Mouse (Mus musculus) liver, postnatal 0 days (tissue): ENCODE measurements around the gene Hist2h3c1. TPM values are rescaled to one million over a fixed set of nuclear protein-coding genes. Genes with fewer than 3 reads are reported as not detected.

Experiments
- ATAC-seq: fragments of 200-750 bp; cut with Nextera tagmentation; 2 replicates; pipeline ENCODE4 v1.8.0; 2017; ENCODE audit warnings: mild to moderate bottlenecking, moderate library complexity
- DNase-seq: peaks from one replicate; pipeline ENCODE4 v3.0.0-alpha.2; 2016
- H3K27ac ChIP-seq: fragments of 300-500 bp; sonication (generic); 2 replicates; pipeline ENCODE4 v1.5.1; 2014; ENCODE audit warnings: antibody characterized with exemption, moderate library complexity, mild to moderate bottlenecking, low read depth
- H3K27me3 ChIP-seq: fragments of 300-500 bp; sonication (generic); 2 replicates; pipeline ENCODE4 v1.6.1; 2014; ENCODE audit warnings: low read length, control low read depth, mixed read lengths; ENCODE audit not compliant: insufficient read depth
- H3K36me3 ChIP-seq: fragments of 300-500 bp; sonication (generic); replicated peaks from 2 replicates; pipeline ENCODE4 v1.6.1; 2014; ENCODE audit warnings: mild to moderate bottlenecking, control low read depth, low read length, moderate library complexity, mixed read lengths; ENCODE audit not compliant: insufficient read depth
- H3K4me1 ChIP-seq: fragments of 300-500 bp; sonication (generic); 2 replicates; pipeline ENCODE4 v1.6.1; 2014; ENCODE audit warnings: antibody characterized with exemption, mild to moderate bottlenecking, control low read depth; ENCODE audit not compliant: insufficient read depth
- H3K4me2 ChIP-seq: fragments of 300-500 bp; sonication (generic); 2 replicates; pipeline ENCODE4 v1.6.1; 2014; ENCODE audit warnings: low read depth, mild to moderate bottlenecking, low read length, moderate library complexity, mixed read lengths
- H3K4me3 ChIP-seq: fragments of 300-500 bp; sonication (generic); 2 replicates; pipeline ENCODE4 v1.5.1; 2014; ENCODE audit warnings: low read depth, low read length
- H3K9ac ChIP-seq: fragments of 300-500 bp; sonication (generic); replicated peaks from 2 replicates; pipeline ENCODE4 v1.6.1; 2014; ENCODE audit warnings: mild to moderate bottlenecking, moderate library complexity
- H3K9me3 ChIP-seq: fragments of 300-500 bp; sonication (generic); 2 replicates; pipeline ENCODE4 v1.6.1; 2016; ENCODE audit warnings: mild to moderate bottlenecking, control low read depth, low read length, mixed read lengths
- CTCF ChIP-seq: sonication (generic); IDR thresholded peaks from 2 replicates; pipeline ENCODE4 v1.5.1; 2016; ENCODE audit warnings: antibody characterized with exemption, low read depth
- EP300 ChIP-seq: IDR thresholded peaks from 2 replicates; pipeline ENCODE4 v1.6.1; 2016; ENCODE audit warnings: antibody characterized with exemption, low read depth, mild to moderate bottlenecking
- WGBS: fragments of 180-500 bp; shearing (Covaris S2); extraction: QIAGEN DNeasy Blood & Tissue Kit; methylation state at CpG from one replicate; pipeline ENCODE4 v1.1.7; 2014; ENCODE audit not compliant: insufficient replicate concordance; 5-methylcytosine and 5-hydroxymethylcytosine counted together
- polyA plus RNA-seq: library from polyadenylated mRNA; unstranded; fragments of >200 nt; fragmentation: Nextera tagmentation; extraction: Ambion mirVana; gene quantifications from 2 replicates; pipeline ENCODE4 v1.2.1, GENCODE M21; 2015

Gene Hist2h3c1
- polyA plus RNA-seq, 1 experiment from 2014 or later = 1.5 TPM

- Histone ChIP-seq H3K4me2 (peak overlapping the region; percentile 36), H3K27me3 (no peaks in the 10 kb centered on the region), H3K9me3 (no peaks in the 10 kb centered on the region), H3K36me3 (no peaks in the 10 kb centered on the region), H3K27ac (peak overlapping the region; percentile 69), H3K4me3 (no peak overlapping the region), H3K9ac (peak overlapping the region; percentile 36; the same call in 1 of the 2 replicates), H3K4me1 (peaks cover 17% of the 10 kb centered on the region)
- TF ChIP-seq EP300 (peak; percentile 79; the same call in 1 of the 2 replicates), CTCF (no peak)
- WGBS = 44% methylated on average over 10 of the region's 10 CpGs
- DNase-seq = peak; percentile 47
- ATAC-seq = peak; percentile 83
Observed at GRCm38 (mm10) chr3:96254683-96255355, 8.3 kb downstream of the Hist2h3c1 start.

DNA sequence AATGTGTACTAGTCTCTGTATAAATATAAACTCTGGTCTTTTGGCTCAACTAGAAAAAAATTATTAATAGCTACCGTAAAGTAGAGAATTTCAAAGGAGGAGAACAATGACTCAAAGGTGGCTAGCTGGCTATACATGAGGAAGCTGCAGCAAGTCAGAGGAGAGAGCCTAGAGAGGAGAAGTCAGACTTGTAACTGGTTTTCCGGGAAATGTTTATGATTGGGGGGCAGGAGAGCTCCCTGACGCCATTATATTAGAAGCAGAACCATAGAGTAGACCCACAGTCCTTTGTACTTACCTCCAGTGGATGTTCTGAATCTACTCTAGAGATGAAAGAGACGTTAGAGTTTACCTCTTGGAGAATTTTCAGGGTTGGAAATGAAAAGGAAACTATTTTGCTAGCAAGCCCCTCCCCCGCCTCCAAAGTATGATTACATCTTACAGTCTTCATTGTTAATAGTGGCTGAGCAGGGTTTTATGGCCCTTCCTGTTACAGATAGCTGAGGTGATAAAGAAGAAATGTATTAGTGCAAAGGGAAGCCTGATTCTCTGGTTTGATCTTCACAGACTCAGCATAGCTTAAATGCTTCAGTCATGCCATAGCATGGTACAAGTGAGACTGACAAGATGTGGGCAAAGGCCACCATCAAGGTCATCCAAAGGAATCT is 9.6 kb downstream of the Hist2h3c1 start:
- Histone ChIP-seq H3K4me3 (no peak overlapping the region), H3K9me3 (no peaks in the 10 kb centered on the region), H3K9ac (no peak overlapping the region), H3K27ac (no peak overlapping the region), H3K4me2 (no peak overlapping the region), H3K36me3 (no peaks in the 10 kb centered on the region), H3K27me3 (no peaks in the 10 kb centered on the region), H3K4me1 (peaks cover 10% of the 10 kb centered on the region)
- 58% methylated on average over 5 of the region's 5 CpGs for WGBS
- no peak for ATAC-seq
- no peak for TF ChIP-seq CTCF
- no peak for TF ChIP-seq EP300
- DNase-seq = no peak

DNA sequence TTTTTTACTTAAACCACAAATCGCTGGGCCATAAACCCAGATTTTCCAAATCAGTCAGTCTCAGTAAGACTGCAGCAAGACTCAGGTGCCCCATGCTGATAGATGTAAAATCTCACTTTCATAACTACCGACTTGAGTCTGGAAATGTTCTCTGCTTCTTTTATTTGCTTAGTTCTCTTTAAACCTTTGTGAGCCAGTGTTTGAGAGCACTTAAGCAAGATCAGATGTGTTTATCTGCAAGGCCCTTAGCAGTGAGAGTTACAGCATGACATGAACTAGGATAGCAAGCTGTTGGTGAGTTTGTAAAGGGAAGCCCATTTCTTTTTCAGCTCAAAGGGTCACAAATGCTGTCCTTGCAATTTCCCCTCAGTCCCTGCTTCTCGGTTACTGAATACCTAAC is 10.7 kb downstream of the Hist2h3c1 start:
- H3K9ac ChIP-seq = no peak overlapping the region
- H3K27me3 ChIP-seq = no peaks in the 10 kb centered on the region
- no peak overlapping the region for H3K27ac ChIP-seq
- no peak overlapping the region for H3K4me2 ChIP-seq
- DNase-seq (no peak), ATAC-seq (no peak)
- TF ChIP-seq CTCF (no peak), EP300 (no peak)
- no peak overlapping the region for H3K4me3 ChIP-seq
- H3K36me3 ChIP-seq = no peaks in the 10 kb centered on the region
- H3K4me1 ChIP-seq = peaks cover 14% of the 10 kb centered on the region
- WGBS = 73% methylated on average over 3 of the region's 3 CpGs
- no peaks in the 10 kb centered on the region for H3K9me3 ChIP-seq

DNA sequence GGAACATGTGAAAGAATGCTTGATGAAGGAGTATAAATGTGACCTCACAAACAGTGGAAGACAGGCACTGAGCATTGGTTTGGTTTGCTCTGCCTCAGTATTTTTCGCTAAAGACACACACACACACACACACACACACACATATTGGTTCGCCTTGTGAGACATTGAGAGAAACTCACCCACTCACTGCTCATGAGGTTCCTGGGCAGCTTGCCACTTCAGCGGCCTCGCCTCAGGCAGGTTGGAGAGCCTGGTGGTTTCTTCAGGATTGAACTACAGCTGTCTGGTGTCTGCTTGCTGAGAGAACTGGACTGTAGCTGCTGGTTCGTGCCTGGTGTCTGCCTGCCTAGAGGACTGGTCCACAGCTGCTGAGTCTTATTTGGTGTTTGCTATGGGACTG is 13.7 kb downstream of the Hist2h3c1 start:
- Histone ChIP-seq H3K9me3 (no peaks in the 10 kb centered on the region), H3K9ac (no peak overlapping the region), H3K4me2 (no peak overlapping the region), H3K4me1 (peaks cover 26% of the 10 kb centered on the region), H3K27me3 (no peaks in the 10 kb centered on the region), H3K27ac (no peak overlapping the region), H3K4me3 (no peak overlapping the region), H3K36me3 (no peaks in the 10 kb centered on the region)
- no peak for DNase-seq
- TF ChIP-seq CTCF (no peak), EP300 (no peak)
- 87% methylated on average over 5 of the region's 5 CpGs for WGBS
- ATAC-seq = no peak

GRCm38 (mm10) chr3:96261623-96262022 is 15.1 kb downstream of the Hist2h3c1 start:
- no peak for DNase-seq
- H3K4me1 ChIP-seq = peaks cover 26% of the 10 kb centered on the region
- peak overlapping the region; percentile 91; the same call in 1 of the 2 replicates for H3K9ac ChIP-seq
- H3K27ac ChIP-seq = peak overlapping the region; percentile 99
- H3K9me3 ChIP-seq = no peaks in the 10 kb centered on the region
- TF ChIP-seq CTCF (no peak), EP300 (no peak)
- WGBS = 65% methylated on average over 3 of the region's 3 CpGs
- H3K36me3 ChIP-seq = no peaks in the 10 kb centered on the region
- H3K27me3 ChIP-seq = no peaks in the 10 kb centered on the region
- H3K4me2 ChIP-seq = peak overlapping the region; percentile 82
- ATAC-seq = no peak
- H3K4me3 ChIP-seq = peak overlapping the region; percentile 70

DNA sequence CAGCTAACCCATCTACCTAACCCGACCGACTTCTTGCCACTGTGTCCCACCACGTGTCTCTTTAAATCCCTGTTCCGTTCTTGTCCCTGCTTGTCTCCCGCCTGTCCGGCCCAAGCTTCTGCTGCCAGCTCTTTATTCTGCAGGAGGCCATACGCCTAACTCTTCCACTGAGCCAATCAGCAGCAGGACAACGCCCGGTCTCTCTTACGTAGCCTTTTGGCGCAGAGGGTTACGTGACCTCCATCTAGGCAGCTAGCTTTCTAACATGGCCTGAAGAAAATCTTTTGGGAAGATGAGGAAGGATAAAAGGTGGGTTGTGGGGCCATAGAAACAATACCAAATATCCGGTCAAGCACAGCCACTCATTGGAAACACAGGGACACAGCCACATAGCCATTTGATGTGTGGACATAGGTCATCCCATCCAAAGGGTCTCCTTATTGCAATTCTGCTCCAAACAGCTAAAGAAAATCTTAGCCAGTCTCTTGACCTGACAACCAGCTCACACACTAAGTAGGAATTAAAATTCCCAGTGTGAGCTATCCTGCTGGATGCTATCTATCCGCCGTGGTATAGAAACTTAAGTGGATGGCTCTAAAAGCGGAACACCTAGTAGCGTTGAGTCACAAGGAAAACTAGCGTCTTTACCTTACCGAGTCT is 15.9 kb downstream of the Hist2h3c1 start:
- peak overlapping the region; percentile 91 for H3K9ac ChIP-seq
- H3K4me1 ChIP-seq = peaks cover 26% of the 10 kb centered on the region
- WGBS = under 1% methylated on average over 19 of the region's 19 CpGs
- TF ChIP-seq EP300 (no peak), CTCF (no peak)
- no peaks in the 10 kb centered on the region for H3K27me3 ChIP-seq
- DNase-seq (peak; percentile 83), ATAC-seq (peak; percentile 73)
- H3K36me3 ChIP-seq = no peaks in the 10 kb centered on the region
- peak overlapping the region; percentile 70 for H3K4me3 ChIP-seq
- peak overlapping the region; percentile 82 for H3K4me2 ChIP-seq
- no peaks in the 10 kb centered on the region for H3K9me3 ChIP-seq
- peak overlapping the region; percentile 99 for H3K27ac ChIP-seq
